Mouse (Mus musculus): ENCODE measurements at regions not wholly inside any gene's neighbourhood (a gene's known extent, or its start where the extent isn't known, plus 50 kb on each side); places are given as distances from the start of the nearest gene placed in this dataset.

DNA sequence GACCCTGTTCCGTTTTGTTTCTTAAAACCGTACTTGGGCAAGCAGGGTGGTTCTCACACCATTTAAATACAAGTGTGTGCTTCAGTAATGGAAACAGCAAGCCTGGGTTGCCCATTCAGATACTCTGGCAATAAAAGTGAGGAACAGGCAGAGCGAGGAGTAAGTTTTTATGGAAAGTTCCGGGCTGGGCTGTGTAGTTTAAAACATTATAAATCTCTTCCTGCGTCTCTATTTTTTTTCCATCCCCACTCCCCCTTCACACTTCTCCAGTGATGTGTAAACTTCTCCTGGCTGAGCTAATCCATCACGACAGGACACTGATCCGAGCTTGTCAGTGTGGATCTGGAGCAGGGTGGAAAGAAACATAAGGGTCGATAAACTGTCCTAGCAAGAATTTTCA is 124.4 kb downstream of the Tomm20 start:
- no peak for TF ChIP-seq CTCF (IDR thresholded peaks at IDR 0.05; ENCODE audit: low read depth, low read length)
- TF ChIP-seq POLR2A (IDR thresholded peaks at IDR 0.05; ENCODE audit: borderline replicate concordance, low read depth, low read length), result no peak

All from bone marrow macrophage, adult 2 months (primary cell).